Mouse (Mus musculus): ENCODE data around the gene Zgrf1.
A peak's percentile ranks its signal among the peaks of the same experiment; 100 is the strongest.

The Zgrf1 gene

GRCm38 (mm10) chr3:127558201-127558600, 4.9 kb downstream of the Zgrf1 start:
- no peak for DNase-seq (ENCODE audit: low spot score)

GRCm38 (mm10) chr3:127562974-127563373, 9.7 kb downstream of the Zgrf1 start:
- DNase-seq (ENCODE audit: low spot score), result no peak

- DNase-seq (ENCODE audit: low spot score), result no peak
Observed at GRCm38 (mm10) chr3:127565129-127565528, 11.8 kb downstream of the Zgrf1 start.

DNA sequence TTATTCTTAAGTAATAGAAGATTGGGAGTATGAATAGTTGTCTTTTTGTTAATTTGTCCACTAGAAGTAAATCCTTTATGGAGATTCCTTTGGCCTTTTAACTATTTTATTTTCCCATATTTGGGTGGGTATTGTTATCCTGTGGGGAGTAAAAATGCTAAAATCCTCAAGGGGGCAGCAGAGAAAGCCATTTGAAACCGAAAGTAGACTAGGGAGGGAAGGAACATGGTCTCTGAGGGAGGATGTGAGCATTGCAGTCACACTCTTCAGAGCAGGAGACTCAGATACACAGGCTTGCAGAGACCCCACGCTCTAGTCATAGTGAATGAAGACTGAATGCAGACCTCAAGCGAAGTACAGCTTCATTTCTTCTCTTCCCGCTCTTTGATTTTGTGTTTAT, 19.3 kb downstream of the Zgrf1 start:
- no peak for DNase-seq (ENCODE audit: low spot score)

DNA sequence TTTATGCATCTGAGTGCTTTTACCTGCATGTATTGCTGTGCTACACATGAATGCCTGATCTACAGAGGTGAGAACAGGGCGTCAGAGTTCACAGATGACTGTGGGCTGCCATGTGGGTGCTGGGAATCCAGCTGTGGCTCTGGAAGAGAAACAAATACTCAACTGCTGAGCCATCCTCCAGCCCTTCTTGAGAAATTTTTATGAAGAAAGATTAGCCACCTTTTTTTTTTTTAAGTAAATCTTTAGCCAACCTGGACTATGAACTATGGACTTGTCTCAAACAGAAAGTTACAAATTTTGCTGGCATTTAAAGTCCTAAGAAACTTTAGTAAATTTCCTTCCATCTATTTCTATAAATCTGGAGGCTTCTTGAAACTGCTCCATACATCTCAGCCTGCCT, 43.8 kb downstream of the Zgrf1 start:
- no peak for DNase-seq (ENCODE audit: low spot score)

DNA sequence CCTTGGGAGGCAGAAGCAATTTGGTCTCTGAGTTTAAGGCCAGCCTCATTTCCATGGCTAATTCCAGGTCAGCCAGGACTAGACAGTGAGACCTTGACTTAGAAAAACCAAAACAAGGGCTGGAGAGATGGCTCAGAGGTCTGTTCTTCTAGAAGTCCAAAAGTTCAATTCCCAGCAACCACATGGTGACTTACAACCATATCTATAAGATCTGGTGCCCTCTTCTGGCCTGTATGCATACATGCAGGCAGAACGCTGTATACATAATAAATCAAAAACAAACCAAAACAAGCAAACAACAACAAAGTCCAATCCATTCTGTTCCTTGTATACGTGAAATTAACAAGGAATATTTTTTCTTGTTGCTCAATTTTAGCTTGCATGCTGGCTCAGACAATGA, 54.8 kb downstream of the Zgrf1 start:
- DNase-seq (ENCODE audit: low spot score), result no peak

GRCm38 (mm10) chr3:127625296-127625695, 72.0 kb downstream of the Zgrf1 start:
- DNase-seq (ENCODE audit: low spot score), result peak; percentile 35

GRCm38 (mm10) chr3:127625701-127626399, 72.6 kb downstream of the Zgrf1 start:
- no peak for DNase-seq (ENCODE audit: low spot score)

- no peak for DNase-seq (ENCODE audit: low spot score)
Observed at GRCm38 (mm10) chr3:127626524-127626923, 73.2 kb downstream of the Zgrf1 start.

DNA sequence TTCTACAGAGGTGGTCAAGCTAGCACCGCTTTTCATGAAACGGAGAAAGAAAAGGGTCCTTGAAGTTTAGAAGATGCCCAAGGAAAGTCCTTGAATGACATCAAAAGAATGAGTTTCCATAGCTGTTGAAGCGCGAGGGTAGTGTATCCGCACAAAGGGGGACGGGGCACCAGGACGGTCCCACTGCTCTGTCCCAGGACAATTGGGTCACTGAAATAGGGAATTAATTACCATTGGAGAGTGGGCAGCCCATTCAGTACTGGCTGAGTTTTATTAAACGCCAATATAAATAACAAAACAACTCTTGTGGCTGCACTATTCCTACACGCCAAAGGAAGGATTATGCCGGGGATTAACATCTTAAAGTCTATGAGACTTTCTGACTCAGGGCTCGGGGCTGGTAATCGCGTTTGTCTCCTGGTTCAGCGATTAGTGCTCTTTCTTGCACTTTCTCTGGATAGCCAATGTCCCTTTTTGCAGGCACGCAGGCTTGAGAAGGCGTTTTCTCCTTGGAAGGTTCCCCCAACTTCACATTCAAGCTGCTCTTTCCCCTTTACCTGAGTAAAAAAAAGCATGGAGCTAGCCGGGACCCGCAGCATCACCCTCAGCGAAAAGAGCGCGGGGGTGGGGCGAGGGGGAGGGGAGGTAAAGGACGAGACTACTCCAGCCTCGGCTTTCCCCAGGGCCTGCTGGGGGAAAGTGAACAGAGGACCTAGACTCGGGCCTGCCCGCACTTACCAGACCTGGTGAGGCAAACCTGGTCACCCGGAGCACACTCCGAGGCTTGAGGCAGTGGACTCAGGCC, 74.1 kb downstream of the Zgrf1 start:
- no peak for DNase-seq (ENCODE audit: low spot score)

GRCm38 (mm10) chr3:127627956-127628310, 74.6 kb downstream of the Zgrf1 start:
- DNase-seq (ENCODE audit: low spot score), result no peak

DNA sequence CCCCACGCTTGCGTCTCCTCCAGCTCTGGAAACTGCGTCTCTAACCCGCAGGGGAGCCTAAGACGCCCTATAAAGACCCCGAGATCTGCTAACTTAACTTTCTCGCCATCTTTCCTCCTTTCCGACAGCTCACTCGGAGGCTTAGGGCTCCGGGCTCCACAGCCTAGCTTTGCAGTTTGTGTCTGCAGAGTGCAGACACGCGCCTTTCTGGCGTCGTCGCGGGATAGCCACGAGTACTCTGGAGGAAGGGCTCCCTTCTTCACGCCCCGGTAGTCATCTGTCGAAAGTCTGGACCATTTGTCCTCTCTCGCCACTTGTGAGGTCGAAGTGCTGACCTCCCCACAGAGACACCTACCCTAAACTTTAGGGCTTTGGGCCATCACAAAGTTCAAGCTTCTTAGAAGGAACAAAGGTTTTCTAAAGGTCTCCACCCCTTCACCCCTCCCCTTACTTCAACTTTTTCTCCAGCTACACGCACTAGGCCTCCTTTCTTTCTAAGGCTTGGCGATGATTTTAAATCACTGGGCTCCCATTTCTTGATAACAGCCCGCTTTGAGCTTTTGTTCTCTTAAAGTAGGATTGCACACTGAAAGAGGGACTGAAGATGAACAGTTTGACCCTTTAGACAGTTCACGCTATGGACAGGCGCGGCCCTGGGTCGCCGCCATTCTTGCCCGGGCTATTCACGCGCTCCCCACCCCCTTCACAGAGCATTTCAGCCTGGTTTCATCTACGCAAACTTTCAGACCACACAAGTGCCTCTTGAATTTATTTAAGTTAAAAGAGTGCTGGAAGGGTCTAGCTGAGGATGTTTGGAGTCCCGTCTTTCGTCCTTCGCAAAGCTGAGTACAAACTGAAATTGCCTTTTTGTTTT, 75.3 kb downstream of the Zgrf1 start:
- DNase-seq (ENCODE audit: low spot score), result no peak

DNA sequence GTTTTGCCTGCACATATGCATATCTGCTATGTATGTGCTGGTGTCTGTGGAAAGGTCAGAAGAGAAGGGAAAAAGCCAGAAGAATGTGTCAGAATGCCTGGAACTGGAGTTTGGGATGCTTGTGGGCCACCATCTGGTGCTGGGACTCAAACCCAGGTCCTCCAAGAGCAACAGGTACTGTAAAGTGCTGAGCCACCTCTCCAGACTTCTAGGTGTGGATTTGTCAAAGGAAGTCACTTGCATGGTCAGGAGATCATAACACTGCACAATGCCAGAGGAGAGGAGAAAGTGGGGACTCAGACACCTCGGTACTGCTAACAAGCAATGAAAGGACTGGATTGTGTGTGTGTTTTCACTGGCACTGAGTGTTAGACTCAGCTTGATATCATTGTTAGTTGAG, 76.9 kb downstream of the Zgrf1 start:
- no peak for DNase-seq (ENCODE audit: low spot score)

DNA sequence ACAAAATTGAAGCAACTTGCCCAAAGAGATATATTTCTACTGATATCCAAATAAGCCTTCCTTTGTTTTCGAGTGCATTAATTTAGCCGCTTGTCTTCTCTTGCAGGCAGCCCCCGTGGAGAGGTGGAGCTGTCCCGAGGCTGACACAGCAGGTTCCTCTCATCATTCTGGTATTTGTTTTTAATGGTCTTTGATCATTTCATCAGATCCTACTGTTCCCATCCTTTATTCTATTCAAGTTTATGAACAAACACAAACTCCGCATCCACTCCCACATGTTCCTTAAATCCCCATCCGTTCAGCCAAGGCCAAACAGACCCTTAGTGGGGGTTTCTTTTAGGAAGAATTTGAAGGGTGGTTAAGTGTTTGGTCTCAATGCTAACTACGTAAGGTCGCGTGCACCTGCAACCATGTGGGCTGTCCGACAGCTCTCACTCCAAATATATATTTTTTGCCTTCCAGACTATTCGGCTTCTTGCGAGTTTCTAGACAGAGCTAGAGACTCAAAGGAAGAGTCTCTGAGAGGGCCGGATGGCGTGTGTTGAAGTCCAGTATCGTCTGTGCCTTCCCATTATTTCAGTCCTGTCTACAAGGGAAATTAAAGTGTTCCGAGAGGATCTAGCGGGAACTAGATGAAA, 77.6 kb downstream of the Zgrf1 start:
- no peak for DNase-seq (ENCODE audit: low spot score)

GRCm38 (mm10) chr3:127631582-127631981, 78.3 kb downstream of the Zgrf1 start:
- DNase-seq (ENCODE audit: low spot score), result no peak

DNA sequence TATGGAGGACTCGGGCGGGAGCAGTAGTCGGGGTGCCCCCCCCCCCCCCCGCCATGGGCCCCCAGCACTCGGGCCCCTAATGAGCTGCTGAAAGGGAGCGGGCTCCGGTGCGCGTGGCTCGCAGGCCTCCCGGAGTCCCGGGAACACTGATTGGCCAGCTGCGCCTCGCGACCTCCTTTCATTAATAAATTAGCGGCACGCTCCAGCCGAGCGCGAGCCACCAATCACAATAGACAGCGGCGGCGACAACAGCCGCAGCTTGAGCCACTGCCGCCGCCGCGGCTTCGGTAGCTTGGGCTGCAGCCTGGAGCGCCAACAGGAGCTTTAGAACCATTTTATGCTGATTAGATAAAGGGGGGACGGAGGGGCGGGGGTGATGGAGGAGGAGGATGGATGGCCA, 79.2 kb downstream of the Zgrf1 start:
- DNase-seq (ENCODE audit: low spot score), result no peak

- no peak for DNase-seq (ENCODE audit: low spot score)
Observed at GRCm38 (mm10) chr3:127633080-127634032, 80.1 kb downstream of the Zgrf1 start, which contains the start of gene Neurog2. TSS of gene Neurog2 (plus strand) at chr3:127633135.

GRCm38 (mm10) chr3:127634101-127634983, 81.1 kb downstream of the Zgrf1 start:
- peak; percentile 28 for DNase-seq (ENCODE audit: low spot score)

DNA sequence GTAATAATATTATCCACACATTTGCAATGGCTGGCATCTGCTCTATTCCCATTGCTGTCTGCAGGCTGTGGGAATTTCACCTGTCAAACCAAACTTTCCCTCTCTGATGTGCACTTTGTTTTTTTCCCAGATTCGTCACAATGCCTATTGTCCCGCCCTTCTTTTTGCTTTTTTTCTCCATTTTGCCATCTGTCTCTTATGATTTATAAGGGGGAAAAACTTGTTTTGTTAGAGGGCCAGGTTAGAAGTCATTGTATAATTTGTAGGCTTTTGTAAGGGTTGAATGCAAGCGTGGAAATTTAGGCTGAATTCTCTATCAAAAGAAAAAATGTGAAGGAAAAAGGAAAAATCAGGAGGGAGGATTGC, 81.7 kb downstream of the Zgrf1 start:
- no peak for DNase-seq (ENCODE audit: low spot score)

All from urinary bladder, postnatal 10 days (tissue).